Mouse (Mus musculus): ENCODE measurements at regions not wholly inside any gene's neighbourhood (a gene's known extent, or its start where the extent isn't known, plus 50 kb on each side); places are given as distances from the start of the nearest gene placed in this dataset.

DNA sequence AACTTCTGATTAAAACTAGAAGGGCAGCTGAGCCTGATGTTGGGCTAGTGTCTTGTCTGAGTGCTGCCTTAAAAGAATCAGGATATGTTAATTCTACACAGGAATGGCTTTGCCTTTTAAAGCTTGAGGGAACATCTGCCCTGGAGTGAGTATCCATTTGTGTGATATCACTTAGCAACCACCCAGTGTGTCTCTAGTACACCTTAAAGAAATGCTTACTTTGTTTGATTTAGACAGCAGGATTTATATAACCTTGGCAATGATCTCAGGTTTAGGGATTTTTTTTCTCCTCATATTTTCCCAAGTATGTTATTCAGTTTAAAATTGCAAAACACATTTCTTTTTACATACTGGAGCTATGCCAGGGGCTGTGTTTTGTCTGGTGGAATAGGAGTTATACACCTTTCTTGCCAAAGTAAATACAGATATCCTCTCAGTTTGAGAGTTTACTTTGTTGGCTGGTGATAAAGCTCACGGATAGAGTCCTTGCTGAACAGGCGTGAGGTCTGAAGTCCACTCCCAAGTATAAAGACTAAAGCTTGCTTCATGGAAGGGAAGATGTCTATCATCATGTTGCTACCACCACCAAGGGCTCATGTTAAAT is 206.6 kb downstream of the Rsl24d1 start:
- no peak overlapping the region for H3K9ac ChIP-seq
- H3K4me3 ChIP-seq (ENCODE audit: low read depth, low read length) = no peak overlapping the region
- WGBS = 89% methylated on average over 2 of the region's 2 CpGs
- no peak for TF ChIP-seq CTCF (IDR thresholded peaks at IDR 0.05; ENCODE audit: low read depth)
- H3K4me2 ChIP-seq (ENCODE audit: low read depth) = no peak overlapping the region
- H3K27ac ChIP-seq (ENCODE audit: low read depth, low read length) = no peak overlapping the region
- H3K27me3 ChIP-seq (ENCODE audit: insufficient read depth, low read length) = no peaks in the 10 kb centered on the region
- DNase-seq = no peak
- no peaks in the 10 kb centered on the region for H3K36me3 ChIP-seq (ENCODE audit: insufficient read depth)
- H3K9me3 ChIP-seq (ENCODE audit: low read length) = no peaks in the 10 kb centered on the region
- H3K4me1 ChIP-seq (ENCODE audit: insufficient read depth) = no peaks in the 10 kb centered on the region
- ATAC-seq = no peak

DNA sequence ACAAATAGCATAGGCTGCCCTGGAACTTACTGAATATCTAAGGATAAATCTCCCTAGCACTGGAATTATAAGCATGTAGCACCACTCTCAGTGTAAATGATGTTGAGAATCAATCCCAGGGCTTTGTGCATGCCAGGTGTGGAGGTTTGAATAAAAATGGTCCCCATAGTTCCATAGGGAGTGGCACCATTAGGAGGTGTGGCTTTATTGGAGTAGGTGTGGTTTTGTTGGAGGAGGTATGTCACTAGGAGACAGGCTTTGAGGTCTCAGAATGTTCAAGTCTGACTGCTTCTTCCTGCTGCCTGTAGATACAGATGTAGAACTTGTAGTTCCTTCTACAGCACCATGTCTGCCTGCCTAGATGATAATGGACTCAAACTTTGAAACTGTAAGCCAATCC is 217.8 kb downstream of the Rsl24d1 start:
- no peak for ATAC-seq
- H3K4me1 ChIP-seq (ENCODE audit: insufficient read depth) = no peaks in the 10 kb centered on the region
- no peak overlapping the region for H3K4me2 ChIP-seq (ENCODE audit: low read depth)
- DNase-seq = no peak
- H3K9me3 ChIP-seq (ENCODE audit: low read length) = no peaks in the 10 kb centered on the region
- no peak overlapping the region for H3K27ac ChIP-seq (ENCODE audit: low read depth, low read length)
- no peak overlapping the region for H3K9ac ChIP-seq
- no peaks in the 10 kb centered on the region for H3K27me3 ChIP-seq (ENCODE audit: insufficient read depth, low read length)
- no peaks in the 10 kb centered on the region for H3K36me3 ChIP-seq (ENCODE audit: insufficient read depth)
- TF ChIP-seq CTCF (IDR thresholded peaks at IDR 0.05; ENCODE audit: low read depth) = no peak
- no peak overlapping the region for H3K4me3 ChIP-seq (ENCODE audit: low read depth, low read length)

DNA sequence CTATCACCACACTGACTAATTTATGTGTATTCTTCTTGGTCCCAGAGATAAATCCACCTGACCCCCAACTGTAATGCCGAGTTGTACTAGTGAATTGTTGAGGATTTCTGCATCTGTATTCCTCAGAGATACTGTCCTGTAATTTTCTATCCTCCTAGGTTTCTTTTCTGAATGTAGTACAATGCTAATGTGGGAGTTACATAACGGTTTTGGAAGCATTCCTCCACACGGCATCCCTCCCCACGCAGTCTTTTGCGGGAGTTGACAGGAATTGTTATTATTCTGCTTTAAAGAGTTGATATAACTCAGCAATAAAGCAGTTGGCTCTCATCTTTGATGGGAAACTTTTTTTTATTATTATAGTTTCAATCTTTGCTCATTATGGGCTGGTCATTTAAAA is 222.8 kb downstream of the Rsl24d1 start:
- Histone ChIP-seq H3K9me3 (ENCODE audit: low read length) (no peaks in the 10 kb centered on the region), H3K27ac (ENCODE audit: low read depth, low read length) (no peak overlapping the region), H3K9ac (no peak overlapping the region), H3K4me1 (ENCODE audit: insufficient read depth) (no peaks in the 10 kb centered on the region), H3K36me3 (ENCODE audit: insufficient read depth) (no peaks in the 10 kb centered on the region), H3K27me3 (ENCODE audit: insufficient read depth, low read length) (no peaks in the 10 kb centered on the region), H3K4me2 (ENCODE audit: low read depth) (no peak overlapping the region), H3K4me3 (ENCODE audit: low read depth, low read length) (no peak overlapping the region)
- TF ChIP-seq CTCF (IDR thresholded peaks at IDR 0.05; ENCODE audit: low read depth) = no peak
- DNase-seq (no peak), ATAC-seq (no peak)
- 86% methylated on average over 5 of the region's 5 CpGs for WGBS

DNA sequence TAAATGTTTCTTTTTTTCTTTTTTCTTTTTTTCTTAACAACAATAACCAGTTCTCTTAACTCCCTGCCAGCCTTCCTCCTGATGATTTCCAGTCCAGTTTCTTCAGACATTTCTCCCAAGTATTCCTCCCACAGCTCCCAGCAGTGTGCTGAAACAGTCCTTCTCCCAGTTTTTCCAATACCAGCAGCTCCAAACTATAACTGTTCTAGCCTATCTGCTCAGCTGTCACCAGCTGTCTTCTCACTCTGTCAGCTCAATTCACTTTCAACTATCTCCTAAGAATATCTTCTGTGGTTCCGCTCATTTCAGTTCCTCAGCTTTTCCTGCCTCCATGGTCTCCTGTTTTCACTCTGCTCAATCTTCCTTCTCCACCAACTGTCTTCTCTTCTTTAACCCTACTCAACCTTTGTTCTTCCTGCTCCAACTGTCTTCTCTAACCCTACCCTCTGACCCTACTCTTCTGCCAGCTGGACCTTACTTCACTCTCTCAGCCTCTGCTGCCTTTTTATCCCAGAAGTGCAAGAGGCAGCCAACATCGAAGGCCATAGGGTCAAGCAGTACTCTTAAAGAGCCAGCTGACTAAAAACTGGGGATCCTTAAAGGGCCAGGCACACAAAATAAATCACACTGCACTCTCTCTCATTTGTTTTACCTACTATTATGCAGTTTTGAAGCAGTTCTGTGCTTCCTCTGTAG is 224.0 kb downstream of the Rsl24d1 start:
- Histone ChIP-seq H3K4me1 (ENCODE audit: insufficient read depth) (no peaks in the 10 kb centered on the region), H3K9me3 (ENCODE audit: low read length) (0 out of 2 replicates have a peak, but pooled peaks cover 5% of the 10 kb centered on the region), H3K27me3 (ENCODE audit: insufficient read depth, low read length) (no peaks in the 10 kb centered on the region), H3K27ac (ENCODE audit: low read depth, low read length) (no peak overlapping the region), H3K4me2 (ENCODE audit: low read depth) (no peak overlapping the region), H3K36me3 (ENCODE audit: insufficient read depth) (no peaks in the 10 kb centered on the region), H3K9ac (no peak overlapping the region), H3K4me3 (ENCODE audit: low read depth, low read length) (no peak overlapping the region)
- DNase-seq (no peak), ATAC-seq (no peak)
- 73% methylated on average over 2 of the region's 2 CpGs for WGBS
- no peak for TF ChIP-seq CTCF (IDR thresholded peaks at IDR 0.05; ENCODE audit: low read depth)

DNA sequence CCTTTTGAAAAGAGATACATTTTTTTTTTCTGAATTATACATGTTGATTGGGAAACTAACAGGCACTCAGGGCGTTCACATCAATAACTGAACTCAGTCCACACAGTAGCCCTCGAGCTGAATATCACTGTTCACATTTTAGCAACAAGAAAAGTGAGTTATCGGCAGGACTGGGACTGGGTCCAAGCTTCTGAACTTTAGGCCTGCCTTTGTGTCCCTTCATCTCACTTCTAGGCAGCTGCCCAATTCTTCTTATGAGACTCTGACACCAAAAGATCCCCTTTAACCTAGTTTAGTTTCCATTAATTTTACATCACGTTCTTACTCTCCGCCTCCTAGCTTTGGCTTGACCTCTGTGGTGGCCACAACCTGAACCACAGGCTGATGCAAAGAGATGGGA is 242.7 kb downstream of the Rsl24d1 start:
- Histone ChIP-seq H3K9ac (no peak overlapping the region), H3K4me2 (ENCODE audit: low read depth) (no peak overlapping the region), H3K27ac (ENCODE audit: low read depth, low read length) (no peak overlapping the region), H3K4me3 (ENCODE audit: low read depth, low read length) (no peak overlapping the region), H3K36me3 (ENCODE audit: insufficient read depth) (no peaks in the 10 kb centered on the region), H3K9me3 (ENCODE audit: low read length) (no peaks in the 10 kb centered on the region), H3K27me3 (ENCODE audit: insufficient read depth, low read length) (no peaks in the 10 kb centered on the region), H3K4me1 (ENCODE audit: insufficient read depth) (no peaks in the 10 kb centered on the region)
- DNase-seq (no peak), ATAC-seq (no peak)
- 66% methylated on average over 5 of the region's 5 CpGs for WGBS
- TF ChIP-seq CTCF (IDR thresholded peaks at IDR 0.05; ENCODE audit: low read depth) = no peak

DNA sequence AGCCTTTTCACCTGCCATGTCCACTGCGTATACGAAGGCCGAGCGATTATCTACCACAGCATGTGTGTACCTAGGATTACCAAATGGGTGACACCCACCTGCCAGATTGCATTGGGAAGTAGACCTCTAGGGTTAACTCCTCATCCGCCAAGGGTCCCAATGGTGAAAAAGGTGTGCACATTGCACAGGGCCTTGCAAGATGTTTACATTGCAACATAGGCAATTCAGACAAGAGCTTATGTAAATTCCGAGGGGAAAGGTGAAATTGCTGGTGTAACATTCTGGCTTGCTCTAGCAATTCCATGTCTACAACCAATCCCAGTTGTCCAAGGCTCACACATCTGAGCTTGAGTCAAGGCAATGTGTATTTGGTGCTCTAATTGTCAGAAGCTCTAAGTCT is 245.7 kb downstream of the Rsl24d1 start:
- no peak overlapping the region for H3K4me2 ChIP-seq (ENCODE audit: low read depth)
- no peak overlapping the region for H3K9ac ChIP-seq
- no peak overlapping the region for H3K27ac ChIP-seq (ENCODE audit: low read depth, low read length)
- no peak for DNase-seq
- no peak overlapping the region for H3K4me3 ChIP-seq (ENCODE audit: low read depth, low read length)
- no peaks in the 10 kb centered on the region for H3K9me3 ChIP-seq (ENCODE audit: low read length)
- H3K36me3 ChIP-seq (ENCODE audit: insufficient read depth) = no peaks in the 10 kb centered on the region
- no peaks in the 10 kb centered on the region for H3K27me3 ChIP-seq (ENCODE audit: insufficient read depth, low read length)
- H3K4me1 ChIP-seq (ENCODE audit: insufficient read depth) = no peaks in the 10 kb centered on the region
- ATAC-seq = no peak
- TF ChIP-seq CTCF (IDR thresholded peaks at IDR 0.05; ENCODE audit: low read depth) = no peak
- 96% methylated on average over 6 of the region's 6 CpGs for WGBS

DNA sequence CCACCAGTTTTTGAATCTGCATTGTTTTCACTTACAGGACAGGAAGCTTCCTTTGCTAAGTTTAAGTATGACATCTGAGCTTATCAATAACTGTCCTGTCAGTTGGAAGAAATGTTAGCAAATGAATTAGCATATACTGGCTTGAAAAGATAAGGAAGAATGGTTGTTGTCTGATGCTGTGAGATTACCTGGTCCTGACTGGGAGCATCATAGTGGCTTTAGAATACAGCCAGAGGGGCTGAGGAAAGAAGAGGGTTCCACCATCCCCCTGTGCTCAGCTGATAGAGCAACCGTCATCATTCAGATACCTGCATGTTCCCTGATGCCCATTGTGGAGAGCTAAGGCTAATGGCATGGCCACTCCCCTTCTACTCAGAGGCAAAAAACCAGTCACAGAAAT is 267.5 kb downstream of the Rsl24d1 start:
- H3K9ac ChIP-seq = no peak overlapping the region
- TF ChIP-seq CTCF (IDR thresholded peaks at IDR 0.05; ENCODE audit: low read depth) = no peak
- 81% methylated on average over 1 of the region's 1 CpGs for WGBS
- no peak overlapping the region for H3K4me2 ChIP-seq (ENCODE audit: low read depth)
- H3K4me1 ChIP-seq (ENCODE audit: insufficient read depth) = no peaks in the 10 kb centered on the region
- H3K36me3 ChIP-seq (ENCODE audit: insufficient read depth) = no peaks in the 10 kb centered on the region
- no peak overlapping the region for H3K27ac ChIP-seq (ENCODE audit: low read depth, low read length)
- no peaks in the 10 kb centered on the region for H3K27me3 ChIP-seq (ENCODE audit: insufficient read depth, low read length)
- ATAC-seq (no peak), DNase-seq (no peak)
- H3K4me3 ChIP-seq (ENCODE audit: low read depth, low read length) = no peak overlapping the region
- H3K9me3 ChIP-seq (ENCODE audit: low read length) = no peaks in the 10 kb centered on the region

All from forebrain, postnatal 0 days (tissue).